Mouse (Mus musculus): ENCODE results near the gene Hcar1. TPM values are rescaled to one million over a fixed set of nuclear protein-coding genes. Genes with fewer than 3 reads are reported as not detected.
A peak's percentile ranks its signal among the peaks of the same experiment; 100 is the strongest.

Gene Hcar1
- total and polyA plus RNA-seq, 2 experiments from 2014 or later, result 0.18 to 5.3 TPM

DNA sequence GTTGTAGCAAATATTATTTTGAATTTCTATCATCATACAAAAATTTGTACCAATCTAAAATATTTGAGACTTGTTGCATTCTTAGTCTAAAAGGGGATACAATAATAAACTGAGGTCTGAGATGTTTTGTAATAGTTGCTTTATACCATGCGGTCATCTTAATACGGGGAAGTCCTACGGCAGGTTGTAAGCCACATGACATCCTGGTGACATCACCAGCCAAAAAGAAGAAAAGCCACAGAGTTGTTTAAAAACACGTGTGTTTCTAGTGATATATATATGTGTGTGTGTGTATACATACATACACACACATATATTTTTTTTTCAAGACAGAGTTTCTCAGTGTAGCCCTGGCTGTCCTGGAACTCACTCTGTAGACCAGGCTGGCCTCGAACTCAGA, 13.7 kb upstream of the Hcar1 start:
- Histone ChIP-seq H3K4me3 (ENCODE audit: low read depth, low read length) (no peak overlapping the region), H3K27ac (ENCODE audit: low read depth) (no peak overlapping the region), H3K4me1 (ENCODE audit: control insufficient read depth, insufficient read depth) (no peaks in the 10 kb centered on the region), H3K4me2 (ENCODE audit: low read depth, low read length) (no peak overlapping the region), H3K9ac (replicated peaks; ENCODE audit: low read depth, low read length) (no peak overlapping the region), H3K9me3 (replicated peaks; ENCODE audit: control insufficient read depth, low read length) (no peaks in the 10 kb centered on the region), H3K36me3 (replicated peaks; ENCODE audit: control insufficient read depth, insufficient read depth, low read length) (no peaks in the 10 kb centered on the region), H3K27me3 (ENCODE audit: control insufficient read depth, insufficient read depth, low read length) (no peaks in the 10 kb centered on the region)
- 72% methylated on average over 5 of the region's 5 CpGs for WGBS
- ATAC-seq (ENCODE audit: insufficient read depth, low read depth) (no peak), DNase-seq (ENCODE audit: low spot score) (no peak)
- TF ChIP-seq CTCF (IDR thresholded peaks at IDR 0.05; ENCODE audit: low read depth) (no peak), EP300 (IDR thresholded peaks at IDR 0.05; ENCODE audit: low read depth) (no peak)

DNA sequence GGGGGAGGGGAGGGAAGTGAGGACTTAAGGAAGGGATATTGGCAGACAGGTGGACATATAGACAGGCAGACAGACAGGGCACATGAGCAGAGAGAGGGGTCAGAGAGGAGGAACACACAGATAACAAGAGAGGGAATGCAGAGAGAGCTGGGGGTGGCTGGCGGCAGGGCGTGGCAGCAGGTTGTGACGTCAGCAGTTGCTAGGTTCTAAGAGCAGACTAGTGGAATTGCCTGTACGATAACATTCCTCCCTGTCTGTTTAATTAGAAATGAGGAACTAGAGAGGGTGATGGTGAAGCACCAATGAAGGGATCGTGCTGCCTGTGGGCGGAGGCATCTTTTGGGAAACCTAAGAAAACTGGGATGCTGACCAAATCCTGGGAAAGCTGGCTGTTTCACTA, 11.8 kb upstream of the Hcar1 start:
- no peaks in the 10 kb centered on the region for H3K36me3 ChIP-seq (replicated peaks; ENCODE audit: control insufficient read depth, insufficient read depth, low read length)
- no peak for ATAC-seq (ENCODE audit: insufficient read depth, low read depth)
- H3K9ac ChIP-seq (replicated peaks; ENCODE audit: low read depth, low read length), result no peak overlapping the region
- H3K4me1 ChIP-seq (ENCODE audit: control insufficient read depth, insufficient read depth), result no peaks in the 10 kb centered on the region
- no peaks in the 10 kb centered on the region for H3K27me3 ChIP-seq (ENCODE audit: control insufficient read depth, insufficient read depth, low read length)
- peak; percentile 66 for DNase-seq (ENCODE audit: low spot score)
- H3K4me2 ChIP-seq (ENCODE audit: low read depth, low read length), result 0 out of 2 replicates have a peak overlapping the region, but pooled peaks have one; percentile 7
- H3K27ac ChIP-seq (ENCODE audit: low read depth), result no peak overlapping the region
- TF ChIP-seq EP300 (IDR thresholded peaks at IDR 0.05; ENCODE audit: low read depth) (no peak), CTCF (IDR thresholded peaks at IDR 0.05; ENCODE audit: low read depth) (no peak)
- 37% methylated on average over 6 of the region's 6 CpGs for WGBS
- H3K4me3 ChIP-seq (ENCODE audit: low read depth, low read length), result no peak overlapping the region
- no peaks in the 10 kb centered on the region for H3K9me3 ChIP-seq (replicated peaks; ENCODE audit: control insufficient read depth, low read length)

DNA sequence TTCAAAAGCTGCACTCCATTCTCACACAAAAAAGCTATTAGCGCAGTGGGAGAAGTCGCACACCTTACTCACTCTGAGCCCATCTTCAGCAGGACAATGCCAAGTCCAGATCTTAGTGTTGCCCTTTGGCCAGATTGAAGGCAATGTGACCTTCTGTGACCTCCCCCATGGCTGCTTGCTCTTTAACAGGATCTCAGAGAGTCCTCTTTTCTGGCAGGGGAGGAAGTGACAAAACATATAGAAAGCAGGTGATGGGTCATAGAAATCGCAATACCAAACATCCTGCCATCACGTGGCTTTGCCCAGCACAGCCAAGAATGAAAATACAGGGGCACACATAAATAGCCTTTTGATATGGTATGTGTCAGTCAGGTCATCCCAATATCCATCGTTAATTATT, 11.2 kb upstream of the Hcar1 start:
- Histone ChIP-seq H3K27me3 (ENCODE audit: control insufficient read depth, insufficient read depth, low read length) (no peaks in the 10 kb centered on the region), H3K4me2 (ENCODE audit: low read depth, low read length) (no peak overlapping the region), H3K27ac (ENCODE audit: low read depth) (no peak overlapping the region), H3K9me3 (replicated peaks; ENCODE audit: control insufficient read depth, low read length) (no peaks in the 10 kb centered on the region), H3K4me3 (ENCODE audit: low read depth, low read length) (no peak overlapping the region), H3K4me1 (ENCODE audit: control insufficient read depth, insufficient read depth) (no peaks in the 10 kb centered on the region), H3K9ac (replicated peaks; ENCODE audit: low read depth, low read length) (no peak overlapping the region), H3K36me3 (replicated peaks; ENCODE audit: control insufficient read depth, insufficient read depth, low read length) (no peaks in the 10 kb centered on the region)
- no peak for DNase-seq (ENCODE audit: low spot score)
- WGBS, result 64% methylated on average over 5 of the region's 5 CpGs
- ATAC-seq (ENCODE audit: insufficient read depth, low read depth), result no peak
- TF ChIP-seq CTCF (IDR thresholded peaks at IDR 0.05; ENCODE audit: low read depth) (no peak), EP300 (IDR thresholded peaks at IDR 0.05; ENCODE audit: low read depth) (no peak)

DNA sequence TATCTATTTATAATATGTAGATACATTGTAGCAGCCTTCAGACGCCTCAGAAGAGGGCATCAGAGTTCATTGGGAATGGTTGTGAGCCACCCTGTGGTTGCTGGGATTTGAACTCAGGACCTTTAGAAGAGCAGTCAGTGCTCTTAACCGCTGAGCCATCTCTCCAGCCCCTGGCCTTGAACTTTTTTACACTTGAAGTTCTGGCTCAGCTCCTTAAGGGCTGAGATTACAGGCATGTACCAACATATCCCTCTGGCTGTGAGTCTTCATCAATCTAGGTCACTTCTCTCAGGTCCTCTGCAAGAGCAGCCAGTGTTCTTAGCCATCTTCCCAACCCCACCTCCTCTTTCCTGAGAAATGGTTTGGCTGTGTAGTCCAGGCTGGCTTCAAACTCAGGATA, 10.5 kb upstream of the Hcar1 start:
- no peak overlapping the region for H3K4me3 ChIP-seq (ENCODE audit: low read depth, low read length)
- no peaks in the 10 kb centered on the region for H3K27me3 ChIP-seq (ENCODE audit: control insufficient read depth, insufficient read depth, low read length)
- H3K9ac ChIP-seq (replicated peaks; ENCODE audit: low read depth, low read length), result no peak overlapping the region
- H3K36me3 ChIP-seq (replicated peaks; ENCODE audit: control insufficient read depth, insufficient read depth, low read length), result no peaks in the 10 kb centered on the region
- DNase-seq (ENCODE audit: low spot score), result no peak
- WGBS, result 62% methylated on average over 2 of the region's 2 CpGs
- H3K4me2 ChIP-seq (ENCODE audit: low read depth, low read length), result no peak overlapping the region
- H3K4me1 ChIP-seq (ENCODE audit: control insufficient read depth, insufficient read depth), result no peaks in the 10 kb centered on the region
- TF ChIP-seq CTCF (IDR thresholded peaks at IDR 0.05; ENCODE audit: low read depth), result no peak
- no peak overlapping the region for H3K27ac ChIP-seq (ENCODE audit: low read depth)
- no peaks in the 10 kb centered on the region for H3K9me3 ChIP-seq (replicated peaks; ENCODE audit: control insufficient read depth, low read length)
- ATAC-seq (ENCODE audit: insufficient read depth, low read depth), result no peak

DNA sequence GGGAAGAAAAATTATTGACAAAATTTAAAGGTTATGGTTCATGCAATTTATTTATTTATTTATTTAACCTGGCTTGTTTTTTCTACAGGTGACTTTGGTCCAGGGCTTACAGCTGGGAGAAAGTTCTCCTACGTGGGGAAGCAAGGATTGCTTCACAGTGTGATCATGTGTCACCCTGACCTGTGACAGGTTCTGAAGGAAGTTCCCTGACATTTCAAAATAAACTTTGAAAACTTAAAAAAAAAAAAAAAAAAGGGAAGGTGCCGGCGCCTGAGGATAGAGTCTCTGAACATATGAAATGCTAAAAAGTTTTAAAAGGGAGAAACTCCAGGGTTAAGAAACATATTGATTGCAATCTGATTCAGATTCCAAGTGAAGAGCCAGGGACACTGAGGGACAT, 6.5 kb upstream of the Hcar1 start:
- 69% methylated on average over 3 of the region's 3 CpGs for WGBS
- H3K27me3 ChIP-seq (ENCODE audit: control insufficient read depth, insufficient read depth, low read length), result no peaks in the 10 kb centered on the region
- no peak overlapping the region for H3K9ac ChIP-seq (replicated peaks; ENCODE audit: low read depth, low read length)
- no peak for ATAC-seq (ENCODE audit: insufficient read depth, low read depth)
- H3K36me3 ChIP-seq (replicated peaks; ENCODE audit: control insufficient read depth, insufficient read depth, low read length), result no peaks in the 10 kb centered on the region
- H3K27ac ChIP-seq (ENCODE audit: low read depth), result no peak overlapping the region
- H3K4me1 ChIP-seq (ENCODE audit: control insufficient read depth, insufficient read depth), result no peaks in the 10 kb centered on the region
- no peak overlapping the region for H3K4me3 ChIP-seq (ENCODE audit: low read depth, low read length)
- H3K4me2 ChIP-seq (ENCODE audit: low read depth, low read length), result no peak overlapping the region
- no peaks in the 10 kb centered on the region for H3K9me3 ChIP-seq (replicated peaks; ENCODE audit: control insufficient read depth, low read length)
- no peak for TF ChIP-seq EP300 (IDR thresholded peaks at IDR 0.05; ENCODE audit: low read depth)
- TF ChIP-seq CTCF (IDR thresholded peaks at IDR 0.05; ENCODE audit: low read depth), result no peak
- no peak for DNase-seq (ENCODE audit: low spot score)

DNA sequence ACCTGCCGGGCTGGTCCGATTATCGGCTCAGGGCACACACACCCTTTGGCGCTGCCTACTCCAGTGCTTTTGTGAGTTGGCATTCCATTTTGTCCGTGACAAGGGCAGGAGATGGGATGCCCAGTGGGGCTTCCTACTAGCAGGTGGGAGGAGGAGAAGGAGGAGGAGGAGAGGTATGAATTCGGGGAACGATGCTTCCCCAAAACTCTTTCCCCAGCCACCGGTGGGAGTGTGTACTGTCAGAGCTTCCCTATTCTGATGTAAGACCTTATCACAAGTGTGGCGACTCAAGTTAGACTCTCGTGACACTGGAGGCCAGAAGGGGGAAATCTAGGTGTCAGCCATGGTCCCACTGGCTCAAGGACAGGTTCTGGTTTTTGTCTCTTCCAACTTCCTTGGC, 4.5 kb upstream of the Hcar1 start:
- Histone ChIP-seq H3K36me3 (replicated peaks; ENCODE audit: control insufficient read depth, insufficient read depth, low read length) (no peaks in the 10 kb centered on the region), H3K27ac (ENCODE audit: low read depth) (no peak overlapping the region), H3K27me3 (ENCODE audit: control insufficient read depth, insufficient read depth, low read length) (no peaks in the 10 kb centered on the region), H3K9me3 (replicated peaks; ENCODE audit: control insufficient read depth, low read length) (no peaks in the 10 kb centered on the region), H3K4me1 (ENCODE audit: control insufficient read depth, insufficient read depth) (no peaks in the 10 kb centered on the region), H3K4me2 (ENCODE audit: low read depth, low read length) (no peak overlapping the region), H3K4me3 (ENCODE audit: low read depth, low read length) (no peak overlapping the region), H3K9ac (replicated peaks; ENCODE audit: low read depth, low read length) (no peak overlapping the region)
- DNase-seq (ENCODE audit: low spot score) (no peak), ATAC-seq (ENCODE audit: insufficient read depth, low read depth) (no peak)
- WGBS, result 54% methylated on average over 10 of the region's 10 CpGs
- TF ChIP-seq CTCF (IDR thresholded peaks at IDR 0.05; ENCODE audit: low read depth), result no peak
- no peak for TF ChIP-seq EP300 (IDR thresholded peaks at IDR 0.05; ENCODE audit: low read depth)

Measured in heart, postnatal 0 days (tissue).